Mouse (Mus musculus): ENCODE results near the gene Lif. TPM values are rescaled to one million over a fixed set of nuclear protein-coding genes. Genes with fewer than 3 reads are reported as not detected.

Lif gene
- polyA plus RNA-seq, 1 experiment from 2014 or later, result 0.30 TPM

GRCm38 (mm10) chr11:4236546-4237067 lies 20.8 kb upstream of the Lif start:
- ATAC-seq (ENCODE audit: insufficient number of reproducible peaks, insufficient read depth, low FRiP score, low read depth), result no peak
- H3K9ac ChIP-seq (replicated peaks; ENCODE audit: low read depth, low read length), result no peak overlapping the region
- 87% methylated on average over 21 of the region's 21 CpGs for WGBS

GRCm38 (mm10) chr11:4237389-4237912 lies 19.9 kb upstream of the Lif start:
- H3K9ac ChIP-seq (replicated peaks; ENCODE audit: low read depth, low read length), result no peak overlapping the region
- no peaks in the 10 kb centered on the region for H3K27me3 ChIP-seq (ENCODE audit: control insufficient read depth, insufficient read depth, low read length)
- H3K4me3 ChIP-seq (ENCODE audit: low read depth, low read length), result no peak overlapping the region
- H3K27ac ChIP-seq (ENCODE audit: low read length), result no peak overlapping the region
- ATAC-seq (ENCODE audit: insufficient number of reproducible peaks, insufficient read depth, low FRiP score, low read depth), result no peak
- 78% methylated on average over 18 of the region's 18 CpGs for WGBS
- no peaks in the 10 kb centered on the region for H3K36me3 ChIP-seq (ENCODE audit: control insufficient read depth, insufficient read depth, low read length)
- no peak overlapping the region for H3K4me2 ChIP-seq (replicated peaks; ENCODE audit: low read depth, low read length)
- H3K9me3 ChIP-seq (ENCODE audit: control insufficient read depth, low read depth, low read length), result no peaks in the 10 kb centered on the region
- H3K4me1 ChIP-seq (ENCODE audit: control insufficient read depth, insufficient read depth, low read length), result no peaks in the 10 kb centered on the region

More at GRCm38 (mm10) chr11:4236546-4237067, 20.8 kb upstream of the Lif start:
- H3K9me3 ChIP-seq (ENCODE audit: control insufficient read depth, low read depth, low read length), result no peaks in the 10 kb centered on the region
- no peaks in the 10 kb centered on the region for H3K4me1 ChIP-seq (ENCODE audit: control insufficient read depth, insufficient read depth, low read length)
- no peaks in the 10 kb centered on the region for H3K27me3 ChIP-seq (ENCODE audit: control insufficient read depth, insufficient read depth, low read length)
- H3K36me3 ChIP-seq (ENCODE audit: control insufficient read depth, insufficient read depth, low read length), result no peaks in the 10 kb centered on the region
- no peak overlapping the region for H3K27ac ChIP-seq (ENCODE audit: low read length)
- no peak overlapping the region for H3K4me3 ChIP-seq (ENCODE audit: low read depth, low read length)
- H3K4me2 ChIP-seq (replicated peaks; ENCODE audit: low read depth, low read length), result no peak overlapping the region

- ATAC-seq (ENCODE audit: insufficient number of reproducible peaks, insufficient read depth, low FRiP score, low read depth), result no peak
- 91% methylated on average over 6 of the region's 6 CpGs for WGBS
- no peak overlapping the region for H3K9ac ChIP-seq (replicated peaks; ENCODE audit: low read depth, low read length)
- no peaks in the 10 kb centered on the region for H3K9me3 ChIP-seq (ENCODE audit: control insufficient read depth, low read depth, low read length)
- H3K4me3 ChIP-seq (ENCODE audit: low read depth, low read length), result no peak overlapping the region
- no peaks in the 10 kb centered on the region for H3K27me3 ChIP-seq (ENCODE audit: control insufficient read depth, insufficient read depth, low read length)
- no peak overlapping the region for H3K4me2 ChIP-seq (replicated peaks; ENCODE audit: low read depth, low read length)
- H3K4me1 ChIP-seq (ENCODE audit: control insufficient read depth, insufficient read depth, low read length), result no peaks in the 10 kb centered on the region
- no peak overlapping the region for H3K27ac ChIP-seq (ENCODE audit: low read length)
- no peaks in the 10 kb centered on the region for H3K36me3 ChIP-seq (ENCODE audit: control insufficient read depth, insufficient read depth, low read length)
These were observed 19.2 kb upstream of the Lif start for GRCm38 (mm10) chr11:4238167-4238566.

- no peaks in the 10 kb centered on the region for H3K27me3 ChIP-seq (ENCODE audit: control insufficient read depth, insufficient read depth, low read length)
- no peak overlapping the region for H3K27ac ChIP-seq (ENCODE audit: low read length)
- no peaks in the 10 kb centered on the region for H3K4me1 ChIP-seq (ENCODE audit: control insufficient read depth, insufficient read depth, low read length)
- H3K4me3 ChIP-seq (ENCODE audit: low read depth, low read length), result no peak overlapping the region
- no peak for ATAC-seq (ENCODE audit: insufficient number of reproducible peaks, insufficient read depth, low FRiP score, low read depth)
- 92% methylated on average over 23 of the region's 23 CpGs for WGBS
- H3K9me3 ChIP-seq (ENCODE audit: control insufficient read depth, low read depth, low read length), result no peaks in the 10 kb centered on the region
- no peak overlapping the region for H3K4me2 ChIP-seq (replicated peaks; ENCODE audit: low read depth, low read length)
- H3K36me3 ChIP-seq (ENCODE audit: control insufficient read depth, insufficient read depth, low read length), result no peaks in the 10 kb centered on the region
- no peak overlapping the region for H3K9ac ChIP-seq (replicated peaks; ENCODE audit: low read depth, low read length)
These were observed 17.7 kb upstream of the Lif start for GRCm38 (mm10) chr11:4239691-4240090.

- H3K9ac ChIP-seq (replicated peaks; ENCODE audit: low read depth, low read length), result no peak overlapping the region
- no peak overlapping the region for H3K4me2 ChIP-seq (replicated peaks; ENCODE audit: low read depth, low read length)
- no peak overlapping the region for H3K4me3 ChIP-seq (ENCODE audit: low read depth, low read length)
- no peaks in the 10 kb centered on the region for H3K9me3 ChIP-seq (ENCODE audit: control insufficient read depth, low read depth, low read length)
- WGBS, result 67% methylated on average over 7 of the region's 7 CpGs
- H3K36me3 ChIP-seq (ENCODE audit: control insufficient read depth, insufficient read depth, low read length), result no peaks in the 10 kb centered on the region
- H3K27ac ChIP-seq (ENCODE audit: low read length), result no peak overlapping the region
- no peak for ATAC-seq (ENCODE audit: insufficient number of reproducible peaks, insufficient read depth, low FRiP score, low read depth)
- H3K4me1 ChIP-seq (ENCODE audit: control insufficient read depth, insufficient read depth, low read length), result no peaks in the 10 kb centered on the region
- no peaks in the 10 kb centered on the region for H3K27me3 ChIP-seq (ENCODE audit: control insufficient read depth, insufficient read depth, low read length)
These were observed 17.2 kb upstream of the Lif start for GRCm38 (mm10) chr11:4240151-4240550.

GRCm38 (mm10) chr11:4241180-4241579 lies 16.2 kb upstream of the Lif start:
- 65% methylated on average over 4 of the region's 4 CpGs for WGBS
- no peak for ATAC-seq (ENCODE audit: insufficient number of reproducible peaks, insufficient read depth, low FRiP score, low read depth)

GRCm38 (mm10) chr11:4246126-4246525 lies 11.2 kb upstream of the Lif start:
- Histone ChIP-seq H3K4me2 (replicated peaks; ENCODE audit: low read depth, low read length) (no peak overlapping the region), H3K36me3 (ENCODE audit: control insufficient read depth, insufficient read depth, low read length) (no peaks in the 10 kb centered on the region), H3K9ac (replicated peaks; ENCODE audit: low read depth, low read length) (no peak overlapping the region), H3K27ac (ENCODE audit: low read length) (no peak overlapping the region), H3K4me3 (ENCODE audit: low read depth, low read length) (no peak overlapping the region), H3K4me1 (ENCODE audit: control insufficient read depth, insufficient read depth, low read length) (no peaks in the 10 kb centered on the region), H3K9me3 (ENCODE audit: control insufficient read depth, low read depth, low read length) (no peaks in the 10 kb centered on the region), H3K27me3 (ENCODE audit: control insufficient read depth, insufficient read depth, low read length) (no peaks in the 10 kb centered on the region)
- no peak for ATAC-seq (ENCODE audit: insufficient number of reproducible peaks, insufficient read depth, low FRiP score, low read depth)
- WGBS, result 50% methylated on average over 6 of the region's 6 CpGs

More at GRCm38 (mm10) chr11:4241180-4241579, 16.2 kb upstream of the Lif start:
- Histone ChIP-seq H3K9me3 (ENCODE audit: control insufficient read depth, low read depth, low read length) (no peaks in the 10 kb centered on the region), H3K4me2 (replicated peaks; ENCODE audit: low read depth, low read length) (no peak overlapping the region), H3K4me3 (ENCODE audit: low read depth, low read length) (no peak overlapping the region), H3K27ac (ENCODE audit: low read length) (no peak overlapping the region), H3K27me3 (ENCODE audit: control insufficient read depth, insufficient read depth, low read length) (no peaks in the 10 kb centered on the region), H3K4me1 (ENCODE audit: control insufficient read depth, insufficient read depth, low read length) (no peaks in the 10 kb centered on the region), H3K36me3 (ENCODE audit: control insufficient read depth, insufficient read depth, low read length) (no peaks in the 10 kb centered on the region), H3K9ac (replicated peaks; ENCODE audit: low read depth, low read length) (no peak overlapping the region)

- H3K9me3 ChIP-seq (ENCODE audit: control insufficient read depth, low read depth, low read length), result no peaks in the 10 kb centered on the region
- no peak overlapping the region for H3K4me3 ChIP-seq (ENCODE audit: low read depth, low read length)
- no peak overlapping the region for H3K4me2 ChIP-seq (replicated peaks; ENCODE audit: low read depth, low read length)
- no peaks in the 10 kb centered on the region for H3K4me1 ChIP-seq (ENCODE audit: control insufficient read depth, insufficient read depth, low read length)
- no peaks in the 10 kb centered on the region for H3K36me3 ChIP-seq (ENCODE audit: control insufficient read depth, insufficient read depth, low read length)
- H3K27me3 ChIP-seq (ENCODE audit: control insufficient read depth, insufficient read depth, low read length), result no peaks in the 10 kb centered on the region
- H3K9ac ChIP-seq (replicated peaks; ENCODE audit: low read depth, low read length), result no peak overlapping the region
- no peak for ATAC-seq (ENCODE audit: insufficient number of reproducible peaks, insufficient read depth, low FRiP score, low read depth)
- H3K27ac ChIP-seq (ENCODE audit: low read length), result no peak overlapping the region
- 67% methylated on average over 4 of the region's 4 CpGs for WGBS
These were observed 10.7 kb upstream of the Lif start for GRCm38 (mm10) chr11:4246623-4247022.
